Mouse (Mus musculus) myocyte (in vitro differentiated cells): ENCODE results near the gene Mettl15. TPM values are rescaled to one million over a fixed set of nuclear protein-coding genes. Genes with fewer than 3 reads are reported as not detected.

ENCODE experiments used
- polyA plus RNA-seq: library from polyadenylated mRNA; unstranded; fragments of >200 nt; fragmentation: generic; extraction: Trizol; gene quantifications from one replicate; pipeline ENCODE4 v1.2.1, GENCODE M21; 2012; ENCODE audit warnings: missing spikeins

Mettl15 gene
- polyA plus RNA-seq, 1 experiment: 5.6 TPM

Other genes with a start within 250 kb of the Mettl15 start
- gene Kif18a, start within 50 bp of the Mettl15 start, polyA plus RNA-seq: 1.6 TPM